Mouse (Mus musculus): ENCODE data around the gene Tex9. TPM values are rescaled to one million over a fixed set of nuclear protein-coding genes. Genes with fewer than 3 reads are reported as not detected.
"Not testable (repeated sequence)": the region's sequence is repeated elsewhere in the genome, so short reads cannot be mapped to it uniquely, and the experiment has no call there.

Tex9 gene
- total and polyA plus RNA-seq, 3 experiments, result 1.3 to 2.1 (median 1.9) TPM

GRCm38 (mm10) chr9:72404446-72404845 is 87.6 kb downstream of the Tex9 start:
- Histone ChIP-seq H3K36me3 (ENCODE audit: control insufficient read depth, insufficient read depth, low read length) (no peaks in the 10 kb centered on the region), H3K4me3 (no peak overlapping the region), H3K79me2 (replicated peaks; ENCODE audit: control insufficient read depth, insufficient read depth, low read length) (no peaks in the 10 kb centered on the region), H3K4me1 (ENCODE audit: control insufficient read depth, insufficient read depth, low read length) (peaks cover 1% of the 10 kb centered on the region; the same call in 1 of the 2 replicates), H3K27ac (no peak overlapping the region), H3K9ac (ENCODE audit: low read depth, low read length) (no peak overlapping the region), H3K27me3 (ENCODE audit: control insufficient read depth, insufficient read depth, low read length) (no peaks in the 10 kb centered on the region)
- intact Hi-C loops (cut with DNase I), result no loop called here
- DNase-seq, result no peak
- WGBS, result 87% methylated on average over 8 of the region's 8 CpGs
- no peak for TF ChIP-seq EP300 (IDR thresholded peaks at IDR 0.05; ENCODE audit: insufficient read depth, low read depth, low read length)
- TF ChIP-seq CTCF (IDR thresholded peaks at IDR 0.05), result no peak
- TF ChIP-seq POLR2A (IDR thresholded peaks at IDR 0.05; ENCODE audit: insufficient read depth, low read depth, low read length), result no peak

- no peaks in the 10 kb centered on the region for H3K27me3 ChIP-seq (ENCODE audit: control insufficient read depth, insufficient read depth, low read length)
- H3K27ac ChIP-seq, result no peak overlapping the region
- no peaks in the 10 kb centered on the region for H3K36me3 ChIP-seq (ENCODE audit: control insufficient read depth, insufficient read depth, low read length)
- no peak for DNase-seq
- H3K4me1 ChIP-seq (ENCODE audit: control insufficient read depth, insufficient read depth, low read length), result peaks cover 1% of the 10 kb centered on the region; the same call in 1 of the 2 replicates
- no peaks in the 10 kb centered on the region for H3K79me2 ChIP-seq (replicated peaks; ENCODE audit: control insufficient read depth, insufficient read depth, low read length)
- WGBS, result 75% methylated on average over 6 of the region's 6 CpGs
- H3K9ac ChIP-seq (ENCODE audit: low read depth, low read length), result no peak overlapping the region
- TF ChIP-seq EP300 (IDR thresholded peaks at IDR 0.05; ENCODE audit: insufficient read depth, low read depth, low read length) (no peak), POLR2A (IDR thresholded peaks at IDR 0.05; ENCODE audit: insufficient read depth, low read depth, low read length) (no peak), CTCF (IDR thresholded peaks at IDR 0.05) (no peak)
- intact Hi-C loops (cut with DNase I), result no loop called here
- H3K4me3 ChIP-seq, result no peak overlapping the region
Measured at GRCm38 (mm10) chr9:72403421-72403820, 88.6 kb downstream of the Tex9 start.

- DNase-seq; intact Hi-C loops (cut with DNase I); H3K79me2 ChIP-seq (replicated peaks; ENCODE audit: control insufficient read depth, insufficient read depth, low read length); H3K27me3 ChIP-seq (ENCODE audit: control insufficient read depth, insufficient read depth, low read length); H3K36me3 ChIP-seq (ENCODE audit: control insufficient read depth, insufficient read depth, low read length); H3K4me1 ChIP-seq (ENCODE audit: control insufficient read depth, insufficient read depth, low read length); H3K9ac ChIP-seq (ENCODE audit: low read depth, low read length); H3K4me3 ChIP-seq; H3K27ac ChIP-seq: not testable (repeated sequence)
- WGBS, result 60% methylated on average over 4 of the region's 4 CpGs
- peak; percentile 8; the same call in 1 of the 2 replicates for TF ChIP-seq CTCF (IDR thresholded peaks at IDR 0.05)
Measured at GRCm38 (mm10) chr9:72401769-72402168, 90.2 kb downstream of the Tex9 start.

Small RNAs within 50 kb of the gene (microRNA-seq; reads per million reads assigned to microRNA genes)
- gene Gm28010, result 0 reads per million in 2 experiments

Other genes with a start within 250 kb of the Tex9 start
- gene Zfp280d, start 217.4 kb downstream of the Tex9 start, total RNA-seq (2021), result 10 to 100 TPM; 16.6 to 22.5 TPM
- 5.5 and 10.0 TPM in 2 replicates for gene Zfp280d, start 217.4 kb downstream of the Tex9 start, polyA plus RNA-seq (2012; rRNA removed)
- under 1 TPM; 0.14 to 0.42 TPM for gene Mns1, start 54.2 kb downstream of the Tex9 start, total RNA-seq (2021)
- gene Mns1, start 54.2 kb downstream of the Tex9 start, polyA plus RNA-seq (2012; rRNA removed), result 0.06 and 0.16 TPM in 2 replicates
- 1 to 10 TPM; 6.7 to 8.1 TPM for gene Rfx7, start 40.0 kb upstream of the Tex9 start, total RNA-seq (2021)
- 2.9 and 4.8 TPM in 2 replicates for gene Rfx7, start 40.0 kb upstream of the Tex9 start, polyA plus RNA-seq (2012; rRNA removed)
- gene Nedd4, start 170.1 kb upstream of the Tex9 start, total RNA-seq (2021), result 100 to 1,000 TPM; 317 to 357 TPM
- 129 and 289 TPM in 2 replicates for gene Nedd4, start 170.1 kb upstream of the Tex9 start, polyA plus RNA-seq (2012; rRNA removed)

Data from heart, adult 2 months (tissue).